In genomic region chr10:80159021-80159560, GRCm38 (mm10) we compare ENCODE assay signal across 8 mouse cellular contexts. TPM values are rescaled to one million over a fixed set of nuclear protein-coding genes. Genes with fewer than 3 reads are reported as not detected.
DNase-seq lines count a peak whose midpoint lies in the region; ATAC-seq and TF ChIP-seq lines count a peak whose summit lies in the region.

No protein-coding gene starts in this region.

- H3K36me3 ChIP-seq in ES-Bruce4 (ENCODE audit: control insufficient read depth, insufficient read depth, low read length, poor library complexity, severe bottlenecking) = peaks cover 31% of the 10 kb centered on the region
- peaks cover 34% of the 10 kb centered on the region for H3K36me3 ChIP-seq in hindbrain, embryonic 16.5 days (ENCODE audit: control insufficient read depth, insufficient read depth, low read length)
- H3K36me3 ChIP-seq in liver, embryonic 15.5 days (replicated peaks) = peaks cover 37% of the 10 kb centered on the region
- peaks cover 34% of the 10 kb centered on the region for H3K36me3 ChIP-seq in myocyte (ENCODE audit: control insufficient read depth, insufficient read depth)

- no peak for TF ChIP-seq CTCF in ES-Bruce4 (IDR thresholded peaks at IDR 0.05; ENCODE audit: low read depth, low read length)

- H3K79me2 ChIP-seq in myocyte (ENCODE audit: control insufficient read depth, insufficient read depth) = peaks cover 13% of the 10 kb centered on the region

- peak overlapping the region; percentile 3 for H3K9ac ChIP-seq in ES-Bruce4 (ENCODE audit: low read depth, poor library complexity, severe bottlenecking)
- H3K9ac ChIP-seq in hindbrain, embryonic 16.5 days (ENCODE audit: low read depth, low read length) = peak overlapping the region; percentile 65
- H3K9ac ChIP-seq in liver, embryonic 15.5 days = peak overlapping the region; percentile 50

- H3K9me3 ChIP-seq in ES-Bruce4 (replicated peaks; ENCODE audit: control insufficient read depth, insufficient read depth, low read length, poor library complexity, severe bottlenecking) = no peaks in the 10 kb centered on the region
- no peaks in the 10 kb centered on the region for H3K9me3 ChIP-seq in hindbrain, embryonic 16.5 days (ENCODE audit: control insufficient read depth, low read length)
- H3K9me3 ChIP-seq in liver, embryonic 15.5 days (replicated peaks) = no peaks in the 10 kb centered on the region

- H3K27me3 ChIP-seq in ES-Bruce4 (ENCODE audit: control insufficient read depth, insufficient read depth, low read length, poor library complexity, severe bottlenecking) (no peaks in the 10 kb centered on the region), myocyte (ENCODE audit: control insufficient read depth, insufficient read depth, insufficient read length) (no peaks in the 10 kb centered on the region)
- no peaks in the 10 kb centered on the region for H3K27me3 ChIP-seq in hindbrain, embryonic 16.5 days (replicated peaks; ENCODE audit: control insufficient read depth, insufficient read depth, low read length)
- H3K27me3 ChIP-seq in liver, embryonic 15.5 days = peaks cover 5% of the 10 kb centered on the region; the same call in 1 of the 2 replicates

- no peak for TF ChIP-seq POLR2A in ES-Bruce4 (IDR thresholded peaks at IDR 0.05; ENCODE audit: insufficient read depth, low read length)
- TF ChIP-seq POLR2A in myocyte (IDR thresholded peaks at IDR 0.05; ENCODE audit: insufficient read length, low read depth) = no peak

- peak overlapping the region; percentile 94 for H3K27ac ChIP-seq in ES-Bruce4 (ENCODE audit: insufficient read depth, low read length)
- H3K27ac ChIP-seq in hindbrain, embryonic 16.5 days (ENCODE audit: low read depth, low read length) = peak overlapping the region; percentile 91
- peak overlapping the region; percentile 85 for H3K27ac ChIP-seq in liver, embryonic 15.5 days (replicated peaks)

- peak; percentile 11 for ATAC-seq in erythroid progenitor cell, adult 5-6 weeks (replicated peaks; ENCODE audit: low FRiP score, poor library complexity, severe bottlenecking)
- ATAC-seq in hindbrain, embryonic 16.5 days = peak; percentile 20; the same call in 1 of the 2 replicates
- ATAC-seq in liver, embryonic 15.5 days (ENCODE audit: insufficient read depth) = peak; percentile 0; the same call in 1 of the 2 replicates

- peak overlapping the region; percentile 57 for H3K4me3 ChIP-seq in ES-Bruce4 (ENCODE audit: low read depth, low read length)
- peak overlapping the region; percentile 51 for H3K4me3 ChIP-seq in hindbrain, embryonic 16.5 days (ENCODE audit: low read length)
- peak overlapping the region; percentile 64 for H3K4me3 ChIP-seq in liver, embryonic 15.5 days (replicated peaks)
- peak overlapping the region; percentile 20 for H3K4me3 ChIP-seq in myocyte

- TF ChIP-seq EP300 in ES-Bruce4 (IDR thresholded peaks at IDR 0.05; ENCODE audit: insufficient read depth, low read depth, low read length) = no peak

- DNase-seq in embryo, embryonic 11 days = peak; percentile 74
- no peak for DNase-seq in embryo, embryonic 9.5 days (ENCODE audit: extremely low spot score)
- DNase-seq in frontal cortex, postnatal 14 days (ENCODE audit: low spot score in 2 of 2) = no peak

- H3K4me1 ChIP-seq in ES-Bruce4 (ENCODE audit: control insufficient read depth, insufficient read depth, low read length) = peaks cover 9% of the 10 kb centered on the region
- peaks cover 49% of the 10 kb centered on the region for H3K4me1 ChIP-seq in hindbrain, embryonic 16.5 days (ENCODE audit: control insufficient read depth, insufficient read depth, low read depth, low read length)
- H3K4me1 ChIP-seq in liver, embryonic 15.5 days (replicated peaks) = peaks cover 96% of the 10 kb centered on the region

- no peak overlapping the region for H3ac ChIP-seq in myocyte (ENCODE audit: control insufficient read depth, insufficient read length)

- 8% methylated on average over 12 of the region's 12 CpGs for WGBS in hindbrain, embryonic 16.5 days
- WGBS in liver, embryonic 15.5 days (ENCODE audit: insufficient replicate concordance) = 20% methylated on average over 12 of the region's 12 CpGs

- H3K4me2 ChIP-seq in hindbrain, embryonic 16.5 days (ENCODE audit: low read length) = peak overlapping the region; percentile 80
- H3K4me2 ChIP-seq in liver, embryonic 15.5 days = peak overlapping the region; percentile 97
- H3K4me2 ChIP-seq in myocyte (ENCODE audit: low read depth) = peak overlapping the region; percentile 97

TF ChIP-seq in myocyte, 11 proteins besides CTCF, POLR2A, EP300 and RAD21:
- TF ChIP-seq MYOG (IDR thresholded peaks at IDR 0.05; ENCODE audit: control insufficient read depth in 1 of 3, insufficient read depth in 1 of 3, insufficient read length in 2 of 3, low read depth in 2 of 3) (peak in 1 of 3 experiments; percentile 3), SRF (IDR thresholded peaks at IDR 0.05; ENCODE audit: control insufficient read depth, insufficient read length, low read depth) (no peak), POLR2AphosphoS2 (IDR thresholded peaks at IDR 0.05; ENCODE audit: insufficient read length, low read depth) (peak; percentile 82), MYOD1 (IDR thresholded peaks at IDR 0.05; ENCODE audit: control insufficient read depth in 1 of 3, insufficient read length in 2 of 3, low read depth in 2 of 3) (peak in 1 of 3 experiments; percentile 11), USF1 (IDR thresholded peaks at IDR 0.05; ENCODE audit: low read depth) (no peak)

RNA-seq across cellular contexts. Expression of gene Cirbp, which starts 6.7 kb away (rescaled TPM):
- polyA plus RNA-seq in ES-Bruce4 (2011; ENCODE audit: insufficient read depth, insufficient read length, low read depth, missing spikeins) (51.9 and 58.2 TPM in 2 replicates), myocyte (2012; fragmentation: generic; extraction: Trizol) (54.2 TPM)
- 10.1 and 19.7 TPM in 2 replicates for total RNA-seq in erythroid progenitor cell, adult 5-6 weeks (2015; ENCODE audit: low replicate concordance)
- total RNA-seq in erythroid progenitor cell, adult 5-6 weeks (2017; ENCODE audit: low replicate concordance) = 33.5 and 39.6 TPM in 2 replicates
- polyA plus RNA-seq in hindbrain, embryonic 16.5 days (2015; fragmentation: Nextera tagmentation; extraction: Ambion mirVana) = 288 and 311 TPM in 2 replicates
- 13.1 and 17.0 TPM in 2 replicates for polyA plus RNA-seq in liver, embryonic 15.5 days (2015; fragmentation: Nextera tagmentation; extraction: Ambion mirVana)

RNA-seq across cellular contexts. Expression of gene Midn, which starts 11.0 kb away (rescaled TPM):
- 67.4 and 73.2 TPM in 2 replicates for polyA plus RNA-seq in ES-Bruce4 (2011; ENCODE audit: insufficient read depth, insufficient read length, low read depth, missing spikeins)
- total RNA-seq in erythroid progenitor cell, adult 5-6 weeks (2015; ENCODE audit: low replicate concordance) = 20.1 and 23.8 TPM in 2 replicates
- 12.5 and 18.2 TPM in 2 replicates for total RNA-seq in erythroid progenitor cell, adult 5-6 weeks (2017; ENCODE audit: low replicate concordance)
- polyA plus RNA-seq in hindbrain, embryonic 16.5 days (2015; fragmentation: Nextera tagmentation; extraction: Ambion mirVana) = 16.0 and 16.1 TPM in 2 replicates
- polyA plus RNA-seq in liver, embryonic 15.5 days (2015; fragmentation: Nextera tagmentation; extraction: Ambion mirVana) = 2.9 and 3.1 TPM in 2 replicates
- polyA plus RNA-seq in myocyte (2012; fragmentation: generic; extraction: Trizol) = 131 TPM

RNA-seq across cellular contexts. Expression of gene 1600002K03Rik, which starts 13.7 kb away (rescaled TPM):
- polyA plus RNA-seq in ES-Bruce4 (2011; ENCODE audit: insufficient read depth, insufficient read length, low read depth, missing spikeins) = 7.6 and 7.7 TPM in 2 replicates
- total RNA-seq in erythroid progenitor cell, adult 5-6 weeks (2015; ENCODE audit: low replicate concordance) = not detected in 2 replicates
- total RNA-seq in erythroid progenitor cell, adult 5-6 weeks (2017; ENCODE audit: low replicate concordance) = not detected in 2 replicates
- 9.4 and 10.1 TPM in 2 replicates for polyA plus RNA-seq in hindbrain, embryonic 16.5 days (2015; fragmentation: Nextera tagmentation; extraction: Ambion mirVana)
- polyA plus RNA-seq in liver, embryonic 15.5 days (2015; fragmentation: Nextera tagmentation; extraction: Ambion mirVana) = 8.9 and 10.1 TPM in 2 replicates
- 23.5 TPM for polyA plus RNA-seq in myocyte (2012; fragmentation: generic; extraction: Trizol)

RNA-seq across cellular contexts. Expression of gene Cbarp, which starts 18.5 kb away (rescaled TPM):
- polyA plus RNA-seq in ES-Bruce4 (2011; ENCODE audit: insufficient read depth, insufficient read length, low read depth, missing spikeins) (29.8 and 33.4 TPM in 2 replicates), myocyte (2012; fragmentation: generic; extraction: Trizol) (10.0 TPM)
- not detected in 2 replicates for total RNA-seq in erythroid progenitor cell, adult 5-6 weeks (2015; ENCODE audit: low replicate concordance)
- total RNA-seq in erythroid progenitor cell, adult 5-6 weeks (2017; ENCODE audit: low replicate concordance) = not detected in 2 replicates
- 98.8 and 130 TPM in 2 replicates for polyA plus RNA-seq in hindbrain, embryonic 16.5 days (2015; fragmentation: Nextera tagmentation; extraction: Ambion mirVana)
- polyA plus RNA-seq in liver, embryonic 15.5 days (2015; fragmentation: Nextera tagmentation; extraction: Ambion mirVana) = 0.35 and 0.51 TPM in 2 replicates

RNA-seq across cellular contexts. Expression of gene Efna2, which starts 20.2 kb away (rescaled TPM):
- polyA plus RNA-seq in ES-Bruce4 (2011; ENCODE audit: insufficient read depth, insufficient read length, low read depth, missing spikeins) = 7.2 and 11.2 TPM in 2 replicates
- total RNA-seq in erythroid progenitor cell, adult 5-6 weeks (2015; ENCODE audit: low replicate concordance) = not detected in 2 replicates
- total RNA-seq in erythroid progenitor cell, adult 5-6 weeks (2017; ENCODE audit: low replicate concordance) = not detected in 2 replicates
- polyA plus RNA-seq in hindbrain, embryonic 16.5 days (2015; fragmentation: Nextera tagmentation; extraction: Ambion mirVana) = 21.5 and 22.7 TPM in 2 replicates
- polyA plus RNA-seq in liver, embryonic 15.5 days (2015; fragmentation: Nextera tagmentation; extraction: Ambion mirVana) = 0.56 and 0.61 TPM in 2 replicates
- 3.6 TPM for polyA plus RNA-seq in myocyte (2012; fragmentation: generic; extraction: Trizol)

Comparison
In these comparisons a context has a peak if more than half of its experiments do, and no peak if none do; other contexts are left out.
1. H3K9ac ChIP-seq: peak in every context shown above with its lines; median percentile 65 in hindbrain, embryonic 16.5 days; 50 in liver, embryonic 15.5 days; 3 in ES-Bruce4.